Mouse (Mus musculus): ENCODE measurements around the gene Gpr156. TPM values are rescaled to one million over a fixed set of nuclear protein-coding genes. Genes with fewer than 3 reads are reported as not detected.

The Gpr156 gene
- polyA plus RNA-seq, 1 experiment from 2014 or later: 5.6 TPM

DNA sequence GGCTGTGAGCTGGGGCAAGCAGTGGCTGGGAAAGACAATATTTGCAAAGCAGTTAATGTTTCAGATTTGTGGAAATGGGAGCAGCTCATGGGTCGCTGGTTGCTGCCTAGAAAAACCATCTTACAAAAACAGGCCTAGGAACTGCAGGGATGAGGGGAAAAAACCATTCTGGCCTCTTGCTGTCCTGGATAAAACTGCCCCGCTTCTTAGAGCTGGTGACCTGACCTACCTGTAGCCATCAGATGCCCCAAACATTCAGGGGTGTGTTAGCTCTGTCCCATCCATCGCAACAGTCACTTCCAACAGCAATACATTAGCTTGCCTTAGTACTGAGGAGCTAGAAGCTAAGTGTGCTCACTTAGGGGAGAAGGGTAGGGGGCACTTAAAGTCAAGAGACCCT is 27.3 kb upstream of the Gpr156 start:
- Histone ChIP-seq H3K4me3 (no peak overlapping the region), H3K9ac (no peak overlapping the region), H3K27me3 (no peaks in the 10 kb centered on the region), H3K27ac (no peak overlapping the region), H3K4me1 (peaks cover 4% of the 10 kb centered on the region; the same call in 1 of the 2 replicates), H3K4me2 (replicated peaks) (no peak overlapping the region), H3K36me3 (peaks cover 3% of the 10 kb centered on the region), H3K9me3 (replicated peaks) (no peaks in the 10 kb centered on the region)
- ATAC-seq (ENCODE audit: low FRiP score): no peak
- WGBS: 85% methylated on average over 3 of the region's 3 CpGs

DNA sequence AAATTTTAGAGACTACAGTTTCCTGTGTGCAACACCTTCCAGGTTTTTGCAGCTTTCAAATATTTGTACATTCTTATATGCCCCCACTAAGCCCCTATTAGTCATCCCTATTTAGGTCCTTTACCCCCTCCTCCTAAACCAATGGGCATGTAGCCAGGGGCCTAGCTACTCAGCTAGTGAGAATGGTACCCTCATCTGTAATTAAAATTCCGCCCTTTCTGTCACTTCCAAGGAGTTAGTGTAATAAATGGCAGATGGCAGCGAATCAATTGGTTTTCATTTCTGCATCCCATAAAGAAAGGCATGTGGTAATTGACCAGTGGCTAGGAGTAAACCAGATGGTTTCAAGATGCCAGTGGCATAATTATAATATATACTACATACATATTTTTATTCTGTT is 23.6 kb upstream of the Gpr156 start:
- no peaks in the 10 kb centered on the region for H3K36me3 ChIP-seq
- no peak overlapping the region for H3K4me3 ChIP-seq
- H3K9ac ChIP-seq: no peak overlapping the region
- peak; percentile 73 for ATAC-seq (ENCODE audit: low FRiP score)
- no peaks in the 10 kb centered on the region for H3K9me3 ChIP-seq (replicated peaks)
- no peak overlapping the region for H3K4me2 ChIP-seq (replicated peaks)
- no peaks in the 10 kb centered on the region for H3K27me3 ChIP-seq
- no peak overlapping the region for H3K27ac ChIP-seq
- peaks cover 4% of the 10 kb centered on the region; the same call in 1 of the 2 replicates for H3K4me1 ChIP-seq
- 52% methylated on average over 2 of the region's 2 CpGs for WGBS

DNA sequence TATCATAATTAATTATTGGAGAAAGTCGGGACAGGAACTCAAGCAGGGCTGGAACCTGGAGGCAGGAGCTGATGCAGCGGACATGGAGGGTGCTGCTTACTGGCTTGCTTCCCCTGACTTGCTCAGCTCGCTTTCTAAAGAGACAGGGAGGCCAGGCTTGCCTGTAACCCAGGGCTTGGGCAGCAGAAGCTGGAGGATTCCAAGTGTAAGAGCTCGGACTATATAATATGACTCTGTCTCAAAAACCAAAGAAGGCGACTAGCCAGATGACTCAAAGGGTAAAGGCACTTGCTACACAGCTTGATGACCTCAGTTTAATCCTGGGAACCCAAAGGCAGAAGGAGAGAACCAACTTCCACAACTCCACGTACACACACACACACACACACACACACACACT is 22.9 kb upstream of the Gpr156 start:
- no peaks in the 10 kb centered on the region for H3K9me3 ChIP-seq (replicated peaks)
- WGBS: 65% methylated on average over 6 of the region's 6 CpGs
- no peak overlapping the region for H3K4me2 ChIP-seq (replicated peaks)
- no peaks in the 10 kb centered on the region for H3K27me3 ChIP-seq
- no peak overlapping the region for H3K9ac ChIP-seq
- ATAC-seq (ENCODE audit: low FRiP score): no peak
- H3K4me1 ChIP-seq: peaks cover 4% of the 10 kb centered on the region; the same call in 1 of the 2 replicates
- no peak overlapping the region for H3K4me3 ChIP-seq
- no peaks in the 10 kb centered on the region for H3K36me3 ChIP-seq
- H3K27ac ChIP-seq: 0 out of 2 replicates have a peak overlapping the region, but pooled peaks have one; percentile 18

DNA sequence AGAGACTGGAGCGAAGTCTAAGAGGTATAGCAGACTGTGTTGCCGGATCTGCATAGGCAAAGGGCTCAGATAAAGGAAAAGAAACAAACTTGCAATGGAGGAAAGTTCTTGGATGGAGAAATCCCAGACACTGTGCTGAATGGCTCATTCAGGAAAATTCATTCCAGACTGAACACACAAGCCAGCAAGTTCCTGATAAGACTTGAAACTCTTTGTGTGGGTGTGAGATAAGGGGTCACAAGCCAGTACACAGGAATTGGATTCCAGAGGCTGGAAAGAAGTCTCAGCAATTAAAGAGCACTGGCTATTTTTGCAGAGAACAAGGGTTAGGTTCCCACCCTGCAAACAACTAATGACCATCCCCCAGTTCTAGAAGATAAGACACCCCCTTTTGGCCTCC is 22.4 kb upstream of the Gpr156 start:
- WGBS: 85% methylated on average over 2 of the region's 2 CpGs
- no peak overlapping the region for H3K9ac ChIP-seq
- no peak for ATAC-seq (ENCODE audit: low FRiP score)
- H3K4me1 ChIP-seq: peaks cover 4% of the 10 kb centered on the region; the same call in 1 of the 2 replicates
- no peak overlapping the region for H3K4me2 ChIP-seq (replicated peaks)
- H3K4me3 ChIP-seq: no peak overlapping the region
- H3K9me3 ChIP-seq (replicated peaks): no peaks in the 10 kb centered on the region
- H3K27me3 ChIP-seq: no peaks in the 10 kb centered on the region
- no peaks in the 10 kb centered on the region for H3K36me3 ChIP-seq
- no peak overlapping the region for H3K27ac ChIP-seq

DNA sequence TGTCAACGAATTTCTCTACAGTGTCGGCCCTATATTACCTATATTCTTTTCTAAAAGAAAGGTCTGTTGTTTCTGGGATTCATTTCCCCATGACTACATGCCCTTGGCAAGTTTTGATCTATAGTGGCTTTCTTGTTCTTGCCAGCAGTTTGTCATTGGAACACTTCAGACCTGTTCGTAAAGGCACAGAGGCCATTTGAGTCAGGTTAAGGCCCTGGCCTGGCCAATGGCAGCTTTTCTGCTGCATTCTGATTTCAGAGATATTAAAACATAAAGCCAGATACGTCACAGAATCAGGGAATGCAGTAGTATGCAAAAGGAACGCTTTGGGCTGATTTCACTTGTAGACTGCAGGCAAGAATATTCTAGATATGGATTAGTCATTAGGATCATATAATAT is 17.5 kb upstream of the Gpr156 start:
- Histone ChIP-seq H3K4me2 (replicated peaks) (no peak overlapping the region), H3K27ac (no peak overlapping the region), H3K9ac (no peak overlapping the region), H3K9me3 (replicated peaks) (no peaks in the 10 kb centered on the region), H3K4me1 (0 out of 2 replicates have a peak, but pooled peaks cover 2% of the 10 kb centered on the region), H3K4me3 (no peak overlapping the region), H3K36me3 (no peaks in the 10 kb centered on the region), H3K27me3 (no peaks in the 10 kb centered on the region)
- ATAC-seq (ENCODE audit: low FRiP score): no peak
- 79% methylated on average over 5 of the region's 5 CpGs for WGBS

DNA sequence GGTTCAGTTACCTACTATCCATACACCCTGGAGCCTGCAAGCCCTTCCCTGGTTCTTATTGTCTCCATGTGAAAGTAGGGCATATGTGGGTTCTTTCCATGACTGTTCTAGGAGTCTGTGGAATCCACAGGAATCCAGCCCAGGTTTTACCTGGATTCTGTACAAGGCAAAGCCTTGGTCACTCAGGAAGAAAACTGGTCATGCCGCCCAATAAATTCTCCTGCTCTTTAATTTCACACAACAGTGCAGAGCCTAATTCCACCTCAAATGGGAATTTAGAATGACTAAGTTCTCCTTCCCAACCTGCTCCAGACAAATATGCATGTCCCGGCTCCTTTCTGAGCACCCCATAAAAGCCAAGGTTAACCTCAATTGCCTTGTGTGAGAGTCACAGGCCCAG is 16.9 kb upstream of the Gpr156 start:
- no peak for ATAC-seq (ENCODE audit: low FRiP score)
- Histone ChIP-seq H3K9me3 (replicated peaks) (no peaks in the 10 kb centered on the region), H3K36me3 (no peaks in the 10 kb centered on the region), H3K27me3 (no peaks in the 10 kb centered on the region), H3K4me2 (replicated peaks) (no peak overlapping the region), H3K27ac (no peak overlapping the region), H3K4me3 (no peak overlapping the region), H3K4me1 (0 out of 2 replicates have a peak, but pooled peaks cover 2% of the 10 kb centered on the region), H3K9ac (no peak overlapping the region)
- 43% methylated on average over 2 of the region's 2 CpGs for WGBS

DNA sequence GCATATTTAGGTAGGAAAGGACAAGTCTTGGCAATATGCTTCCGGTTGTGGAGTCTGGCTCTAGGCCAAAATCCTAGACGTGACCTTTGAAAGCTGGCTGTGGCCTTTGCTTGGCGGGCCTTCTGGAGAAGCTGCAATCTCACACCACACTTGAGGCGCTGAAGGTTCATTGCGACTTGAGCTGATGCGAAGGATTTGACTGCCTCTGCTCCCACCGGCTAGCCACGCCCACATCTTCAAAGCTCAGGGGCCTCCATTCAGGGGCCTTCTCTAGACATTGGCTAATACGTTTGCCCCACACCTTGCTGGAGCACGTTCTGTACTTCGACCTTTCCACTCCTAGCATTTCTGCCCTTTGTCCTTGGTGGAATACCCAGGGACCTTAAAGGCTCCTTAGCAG is 15.0 kb upstream of the Gpr156 start:
- no peaks in the 10 kb centered on the region for H3K27me3 ChIP-seq
- no peak for ATAC-seq (ENCODE audit: low FRiP score)
- H3K36me3 ChIP-seq: no peaks in the 10 kb centered on the region
- H3K4me2 ChIP-seq (replicated peaks): no peak overlapping the region
- H3K9me3 ChIP-seq (replicated peaks): no peaks in the 10 kb centered on the region
- 39% methylated on average over 11 of the region's 11 CpGs for WGBS
- 0 out of 2 replicates have a peak, but pooled peaks cover 2% of the 10 kb centered on the region for H3K4me1 ChIP-seq
- no peak overlapping the region for H3K4me3 ChIP-seq
- H3K9ac ChIP-seq: no peak overlapping the region
- no peak overlapping the region for H3K27ac ChIP-seq

DNA sequence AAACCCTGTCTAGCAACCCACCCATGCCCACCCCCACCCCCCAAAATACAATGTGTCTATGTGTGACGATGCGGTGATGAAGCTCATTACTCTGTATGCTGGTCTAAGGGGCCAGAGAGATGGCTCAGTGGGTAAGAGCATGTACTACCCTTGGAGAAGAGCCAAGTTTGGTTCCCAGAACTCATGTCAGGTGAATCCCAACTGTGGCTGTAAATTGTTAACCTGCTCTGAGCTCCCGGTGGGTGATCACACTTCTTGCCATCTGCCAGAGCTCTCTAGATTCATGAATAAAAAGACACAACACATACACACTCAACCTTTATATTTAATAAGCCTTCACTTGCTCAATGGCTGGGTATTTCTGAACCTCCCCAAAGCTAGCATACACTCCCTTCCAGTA is 9.8 kb upstream of the Gpr156 start:
- 92% methylated on average over 3 of the region's 3 CpGs for WGBS
- H3K27ac ChIP-seq: no peak overlapping the region
- H3K9ac ChIP-seq: no peak overlapping the region
- no peak overlapping the region for H3K4me3 ChIP-seq
- H3K9me3 ChIP-seq (replicated peaks): no peaks in the 10 kb centered on the region
- H3K27me3 ChIP-seq: no peaks in the 10 kb centered on the region
- no peaks in the 10 kb centered on the region for H3K36me3 ChIP-seq
- H3K4me1 ChIP-seq: no peaks in the 10 kb centered on the region
- H3K4me2 ChIP-seq (replicated peaks): no peak overlapping the region
- ATAC-seq (ENCODE audit: low FRiP score): no peak

DNA sequence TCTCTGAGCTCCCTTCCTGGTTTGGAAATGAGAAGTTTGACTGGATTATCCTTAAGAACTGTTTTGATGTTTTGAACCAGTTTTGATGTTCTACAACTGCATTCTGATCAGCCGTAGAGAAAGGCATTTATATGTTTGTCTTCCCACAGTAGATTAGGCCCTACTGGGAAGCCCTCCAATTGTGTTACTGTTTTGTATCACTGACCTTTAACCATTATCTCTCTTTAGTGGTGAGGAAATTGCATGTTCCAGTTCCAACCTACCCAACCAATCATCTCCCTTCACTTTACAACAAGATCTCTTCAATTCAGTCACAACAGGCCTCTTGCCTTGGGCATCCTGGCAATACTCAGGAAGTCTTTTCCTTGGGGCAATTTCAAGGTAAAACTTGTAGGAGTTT is 5.2 kb upstream of the Gpr156 start:
- H3K4me1 ChIP-seq: no peaks in the 10 kb centered on the region
- H3K36me3 ChIP-seq: no peaks in the 10 kb centered on the region
- H3K27me3 ChIP-seq: 0 out of 2 replicates have a peak, but pooled peaks cover 7% of the 10 kb centered on the region
- H3K4me3 ChIP-seq: no peak overlapping the region
- H3K9me3 ChIP-seq (replicated peaks): no peaks in the 10 kb centered on the region
- no peak overlapping the region for H3K9ac ChIP-seq
- WGBS: 76% methylated on average over 1 of the region's 1 CpGs
- no peak overlapping the region for H3K4me2 ChIP-seq (replicated peaks)
- ATAC-seq (ENCODE audit: low FRiP score): no peak
- H3K27ac ChIP-seq: no peak overlapping the region

DNA sequence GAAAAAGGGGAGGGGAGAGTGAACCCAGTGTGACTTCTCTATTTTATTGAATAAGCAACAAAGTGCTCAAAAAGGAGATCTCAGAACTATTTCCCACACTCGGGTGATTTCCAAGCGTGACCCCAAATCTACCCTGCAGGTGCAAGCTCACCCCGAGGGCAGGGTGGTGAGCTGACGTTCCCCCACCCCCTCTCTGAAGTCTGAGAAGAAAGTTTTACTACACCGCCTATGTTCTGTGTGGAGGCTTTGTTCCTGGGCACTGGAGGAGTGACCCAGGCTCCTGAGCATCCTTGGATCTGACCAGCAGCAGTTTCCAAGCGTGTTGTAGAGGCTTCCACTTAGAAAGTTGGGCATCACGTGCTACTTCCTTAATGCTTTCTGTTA is 514 bp downstream of the Gpr156 start:
- Histone ChIP-seq H3K4me3 (peak overlapping the region; percentile 54), H3K4me1 (peaks cover 9% of the 10 kb centered on the region; the same call in 1 of the 2 replicates), H3K9me3 (replicated peaks) (no peaks in the 10 kb centered on the region), H3K4me2 (replicated peaks) (peak overlapping the region; percentile 89), H3K27me3 (peaks cover 7% of the 10 kb centered on the region; the same call in 1 of the 2 replicates), H3K36me3 (no peaks in the 10 kb centered on the region), H3K9ac (peak overlapping the region; percentile 72; the same call in 1 of the 2 replicates), H3K27ac (no peak overlapping the region)
- ATAC-seq (ENCODE audit: low FRiP score): no peak
- WGBS: 19% methylated on average over 7 of the region's 7 CpGs

DNA sequence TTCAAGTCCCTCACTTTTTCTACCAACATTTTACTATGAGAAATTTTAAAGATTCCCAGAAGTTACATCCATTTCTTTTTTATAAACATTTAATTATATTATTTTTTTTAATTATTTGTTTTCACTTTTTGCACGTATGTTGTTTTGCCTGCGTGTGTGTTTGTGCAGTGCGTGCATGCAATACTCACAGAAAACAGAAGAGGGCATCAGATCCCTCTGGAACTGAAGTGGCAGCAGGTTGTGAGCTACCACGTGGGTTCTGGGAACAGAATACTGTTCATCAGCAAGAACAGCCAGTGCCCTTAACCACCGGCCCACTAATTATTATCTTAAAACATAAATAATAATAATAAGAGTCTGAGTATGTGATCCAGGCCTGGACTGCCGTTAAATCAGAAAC is 2.7 kb downstream of the Gpr156 start:
- ATAC-seq (ENCODE audit: low FRiP score): no peak

DNA sequence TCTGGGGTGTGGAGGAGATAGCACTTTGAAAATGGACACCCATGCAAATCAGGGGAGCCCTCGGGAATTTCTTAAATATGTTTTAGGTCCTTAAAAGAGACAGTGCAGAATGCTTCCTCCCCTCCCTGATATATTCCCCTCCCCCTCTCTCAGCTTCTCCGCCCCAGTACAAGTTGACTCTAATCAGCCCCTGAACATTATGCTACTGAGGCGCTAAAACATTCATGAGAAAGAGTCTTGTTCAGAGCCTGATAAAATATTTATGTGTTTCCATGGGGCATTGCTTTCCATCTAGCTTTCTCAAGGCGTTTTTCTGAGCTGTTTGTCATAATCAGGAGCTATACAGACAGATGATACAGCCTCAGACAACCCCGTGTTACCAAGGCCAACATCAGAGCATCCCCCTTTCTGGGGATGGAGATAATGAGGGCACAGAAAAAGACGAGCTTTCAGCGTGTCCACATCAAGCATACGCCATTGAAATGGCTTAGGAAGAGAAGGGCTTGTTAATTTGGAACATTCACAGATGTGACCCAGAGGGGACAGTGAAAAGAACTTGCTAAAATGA is 4.6 kb downstream of the Gpr156 start:
- H3K9me3 ChIP-seq (replicated peaks): no peaks in the 10 kb centered on the region
- WGBS: 43% methylated on average over 8 of the region's 8 CpGs
- H3K4me1 ChIP-seq: peaks cover 13% of the 10 kb centered on the region
- no peak overlapping the region for H3K4me2 ChIP-seq (replicated peaks)
- no peaks in the 10 kb centered on the region for H3K36me3 ChIP-seq
- ATAC-seq (ENCODE audit: low FRiP score): peak; percentile 64
- H3K4me3 ChIP-seq: no peak overlapping the region
- no peaks in the 10 kb centered on the region; the same call in 1 of the 2 replicates for H3K27me3 ChIP-seq
- H3K27ac ChIP-seq: peak overlapping the region; percentile 40
- H3K9ac ChIP-seq: no peak overlapping the region

More for the DNA sequence above, 2.7 kb downstream of the Gpr156 start:
- Histone ChIP-seq H3K4me2 (replicated peaks) (no peak overlapping the region), H3K36me3 (no peaks in the 10 kb centered on the region), H3K27ac (no peak overlapping the region), H3K4me1 (peaks cover 9% of the 10 kb centered on the region; the same call in 1 of the 2 replicates), H3K27me3 (peaks cover 7% of the 10 kb centered on the region; the same call in 1 of the 2 replicates), H3K9ac (no peak overlapping the region), H3K9me3 (replicated peaks) (no peaks in the 10 kb centered on the region), H3K4me3 (no peak overlapping the region)
- 82% methylated on average over 6 of the region's 6 CpGs for WGBS

DNA sequence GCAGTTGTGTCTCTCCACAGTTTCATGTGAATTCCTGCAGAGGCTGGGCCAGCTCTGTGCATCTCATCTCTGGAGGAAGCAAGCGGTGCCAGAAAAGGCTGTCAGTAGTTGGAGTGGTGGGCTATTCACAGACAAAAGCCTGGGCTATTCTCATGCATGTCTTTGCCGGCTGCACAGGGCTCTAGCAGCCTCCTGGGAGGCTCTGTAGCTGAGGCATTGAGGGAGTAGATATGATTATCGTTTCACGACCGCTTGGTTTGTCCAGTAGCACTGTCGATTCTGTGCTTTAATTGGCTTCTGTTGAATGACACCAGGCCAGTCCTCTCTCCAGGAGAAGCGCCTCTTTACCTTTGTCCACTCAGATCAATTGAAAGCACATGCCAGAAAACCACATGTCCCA is 9.8 kb downstream of the Gpr156 start:
- H3K4me3 ChIP-seq: no peak overlapping the region
- ATAC-seq (ENCODE audit: low FRiP score): peak; percentile 78
- H3K36me3 ChIP-seq: no peaks in the 10 kb centered on the region
- peak overlapping the region; percentile 35; the same call in 1 of the 2 replicates for H3K9ac ChIP-seq
- 10% methylated on average over 7 of the region's 7 CpGs for WGBS
- no peaks in the 10 kb centered on the region for H3K9me3 ChIP-seq (replicated peaks)
- H3K4me1 ChIP-seq: peaks cover 25% of the 10 kb centered on the region
- H3K27me3 ChIP-seq: no peaks in the 10 kb centered on the region
- H3K27ac ChIP-seq: peak overlapping the region; percentile 80
- H3K4me2 ChIP-seq (replicated peaks): peak overlapping the region; percentile 21; the same call in 1 of the 2 replicates

Data from hindbrain, embryonic 12.5 days (tissue).